Mouse (Mus musculus) megakaryocyte, embryonic 14.5 days (primary cell): ENCODE results near the gene Vsig4. TPM values are rescaled to one million over a fixed set of nuclear protein-coding genes. Genes with fewer than 3 reads are reported as not detected.
"Not testable (repeated sequence)": the region's sequence is repeated elsewhere in the genome, so short reads cannot be mapped to it uniquely, and the experiment has no call there.

Experiments used
- H3K27me3 ChIP-seq: replicated peaks from 2 replicates; pipeline ENCODE3; 2012; ENCODE audit warnings: inconsistent platforms
- H3K36me3 ChIP-seq: replicated peaks from 2 replicates; pipeline ENCODE3; 2012; ENCODE audit warnings: low read length, inconsistent platforms, mixed read lengths
- H3K4me1 ChIP-seq: 2 replicates; pipeline ENCODE4 v1.6.1; 2012; ENCODE audit warnings: inconsistent platforms
- H3K4me3 ChIP-seq: replicated peaks from 2 replicates; pipeline ENCODE3; 2012; ENCODE audit warnings: moderate library complexity, mild to moderate bottlenecking, inconsistent platforms
- H3K9me3 ChIP-seq: 2 replicates; pipeline ENCODE4 v1.6.1; 2012; ENCODE audit warnings: inconsistent platforms
- FLI1 ChIP-seq: IDR thresholded peaks from 2 replicates; pipeline ENCODE4 v1.6.1; 2012; ENCODE audit warnings: low read length, inconsistent platforms, mixed read lengths
- GATA1 ChIP-seq: IDR thresholded peaks from 3 replicates; pipeline ENCODE4 v1.6.1; 2012; ENCODE audit warnings: mixed read lengths, low read length, inconsistent platforms, borderline replicate concordance
- polyA plus RNA-seq: library from polyadenylated mRNA; stranded (reverse); fragments of >175 nt; gene quantifications from 2 replicates; pipeline ENCODE4 v1.2.3, GENCODE M21; 2012; ENCODE audit warnings: low replicate concordance; ENCODE audit not compliant: insufficient read depth

Vsig4 gene
- polyA plus RNA-seq, 1 experiment, result not detected

DNA sequence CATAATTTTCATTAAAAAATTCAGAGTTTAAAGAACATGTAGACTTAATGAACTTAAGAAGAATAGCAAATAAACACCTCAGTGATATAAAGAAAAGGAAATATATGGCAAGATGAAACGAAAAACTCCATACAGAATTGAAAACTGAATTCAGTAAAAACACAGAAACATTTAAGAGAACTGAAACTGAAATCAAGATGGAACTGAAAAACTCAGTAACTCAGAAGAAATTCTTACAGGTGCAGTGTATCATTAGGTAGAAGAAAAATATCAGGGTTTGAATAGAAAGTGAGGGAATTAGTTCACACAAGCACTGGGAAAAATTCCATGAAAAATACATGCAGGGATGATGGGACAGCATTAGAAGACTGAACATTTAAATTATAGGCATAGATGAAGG is 86.4 kb downstream of the Vsig4 start:
- no peak overlapping the region for H3K4me3 ChIP-seq
- H3K27me3 ChIP-seq, result peaks cover 4% of the 10 kb centered on the region
- no peak for TF ChIP-seq GATA1
- no peak for TF ChIP-seq FLI1
- H3K4me1 ChIP-seq, result peaks cover 10% of the 10 kb centered on the region
- H3K36me3 ChIP-seq, result no peaks in the 10 kb centered on the region
- H3K9me3 ChIP-seq, result no peaks in the 10 kb centered on the region

DNA sequence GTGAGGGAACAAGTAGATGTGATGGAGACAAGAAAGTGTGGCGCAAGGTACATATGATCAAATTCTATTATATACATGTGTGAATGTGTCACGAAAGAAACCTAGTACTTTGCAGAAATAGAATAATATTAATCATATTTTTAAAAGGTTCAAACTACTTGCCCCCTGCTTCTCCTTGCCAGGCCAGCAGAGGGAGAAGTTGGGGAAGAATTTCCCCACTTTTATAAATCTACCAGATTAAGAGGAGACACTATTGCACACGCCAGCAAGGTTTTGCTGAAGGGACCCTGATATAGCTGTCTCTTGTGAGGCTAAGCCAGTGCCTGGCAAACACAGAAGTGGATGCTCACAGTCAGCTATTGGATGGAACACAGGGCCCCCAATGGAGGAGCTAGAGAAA is 88.1 kb downstream of the Vsig4 start:
- H3K9me3 ChIP-seq, result not testable (repeated sequence)

More for the DNA sequence above, 88.1 kb downstream of the Vsig4 start:
- not testable (repeated sequence) for H3K4me3 ChIP-seq, H3K27me3 ChIP-seq, H3K36me3 ChIP-seq
- H3K4me1 ChIP-seq, result peaks cover 13% of the 10 kb centered on the region

Other genes with a start within 250 kb of the Vsig4 start
- 4.8 and 20.2 TPM in 2 replicates for gene Msn, start 197.4 kb downstream of the Vsig4 start, polyA plus RNA-seq
- not detected in 2 replicates for gene Heph, start 161.9 kb upstream of the Vsig4 start, polyA plus RNA-seq
- gene Hsf3, start 162.9 kb upstream of the Vsig4 start, polyA plus RNA-seq, result not detected in 2 replicates